Mouse (Mus musculus): ENCODE results near the gene Lpp. TPM values are rescaled to one million over a fixed set of nuclear protein-coding genes. Genes with fewer than 3 reads are reported as not detected.

Lpp gene
- polyA plus RNA-seq, 1 experiment: 0.09 TPM

GRCm38 (mm10) chr16:24607896-24608457 is 214.7 kb downstream of the Lpp start:
- TF ChIP-seq FLI1 (IDR thresholded peaks at IDR 0.05; ENCODE audit: low read length) (no peak), GATA1 (IDR thresholded peaks at IDR 0.05; ENCODE audit: borderline replicate concordance, low read length) (no peak)
- peaks cover 3% of the 10 kb centered on the region for H3K27me3 ChIP-seq (replicated peaks)
- no peak overlapping the region for H3K4me3 ChIP-seq (replicated peaks)
- H3K9me3 ChIP-seq: no peaks in the 10 kb centered on the region
- peaks cover 6% of the 10 kb centered on the region; the same call in 1 of the 2 replicates for H3K4me1 ChIP-seq
- H3K36me3 ChIP-seq (replicated peaks; ENCODE audit: low read length): no peaks in the 10 kb centered on the region

GRCm38 (mm10) chr16:24619458-24619857 is 226.2 kb downstream of the Lpp start:
- no peak overlapping the region for H3K4me3 ChIP-seq (replicated peaks)
- H3K9me3 ChIP-seq: no peaks in the 10 kb centered on the region
- TF ChIP-seq GATA1 (IDR thresholded peaks at IDR 0.05; ENCODE audit: borderline replicate concordance, low read length) (no peak), FLI1 (IDR thresholded peaks at IDR 0.05; ENCODE audit: low read length) (no peak)
- H3K27me3 ChIP-seq (replicated peaks): no peaks in the 10 kb centered on the region
- H3K36me3 ChIP-seq (replicated peaks; ENCODE audit: low read length): no peaks in the 10 kb centered on the region
- H3K4me1 ChIP-seq: no peaks in the 10 kb centered on the region

GRCm38 (mm10) chr16:24620021-24620420 is 226.7 kb downstream of the Lpp start:
- Histone ChIP-seq H3K4me3 (replicated peaks) (no peak overlapping the region), H3K9me3 (no peaks in the 10 kb centered on the region), H3K27me3 (replicated peaks) (no peaks in the 10 kb centered on the region), H3K4me1 (no peaks in the 10 kb centered on the region), H3K36me3 (replicated peaks; ENCODE audit: low read length) (no peaks in the 10 kb centered on the region)
- TF ChIP-seq GATA1 (IDR thresholded peaks at IDR 0.05; ENCODE audit: borderline replicate concordance, low read length) (no peak), FLI1 (IDR thresholded peaks at IDR 0.05; ENCODE audit: low read length) (no peak)

- H3K9me3 ChIP-seq: no peaks in the 10 kb centered on the region
- H3K4me3 ChIP-seq (replicated peaks): no peak overlapping the region
- no peaks in the 10 kb centered on the region for H3K36me3 ChIP-seq (replicated peaks; ENCODE audit: low read length)
- H3K4me1 ChIP-seq: no peaks in the 10 kb centered on the region
- no peak for TF ChIP-seq FLI1 (IDR thresholded peaks at IDR 0.05; ENCODE audit: low read length)
- TF ChIP-seq GATA1 (IDR thresholded peaks at IDR 0.05; ENCODE audit: borderline replicate concordance, low read length): no peak
- H3K27me3 ChIP-seq (replicated peaks): no peaks in the 10 kb centered on the region
Measured at GRCm38 (mm10) chr16:24622226-24623194, 229.2 kb downstream of the Lpp start.

- Histone ChIP-seq H3K4me3 (replicated peaks) (no peak overlapping the region), H3K9me3 (no peaks in the 10 kb centered on the region), H3K36me3 (replicated peaks; ENCODE audit: low read length) (no peaks in the 10 kb centered on the region)
Measured at GRCm38 (mm10) chr16:24624335-24624734, 231.0 kb downstream of the Lpp start.

GRCm38 (mm10) chr16:24625576-24625975 is 232.3 kb downstream of the Lpp start:
- Histone ChIP-seq H3K9me3 (no peaks in the 10 kb centered on the region), H3K27me3 (replicated peaks) (peaks cover 4% of the 10 kb centered on the region), H3K4me1 (peaks cover 7% of the 10 kb centered on the region), H3K36me3 (replicated peaks; ENCODE audit: low read length) (no peaks in the 10 kb centered on the region), H3K4me3 (replicated peaks) (no peak overlapping the region)
- TF ChIP-seq GATA1 (IDR thresholded peaks at IDR 0.05; ENCODE audit: borderline replicate concordance, low read length): no peak
- TF ChIP-seq FLI1 (IDR thresholded peaks at IDR 0.05; ENCODE audit: low read length): no peak

More at GRCm38 (mm10) chr16:24624335-24624734, 231.0 kb downstream of the Lpp start:
- no peaks in the 10 kb centered on the region for H3K27me3 ChIP-seq (replicated peaks)
- H3K4me1 ChIP-seq: peaks cover 2% of the 10 kb centered on the region
- TF ChIP-seq GATA1 (IDR thresholded peaks at IDR 0.05; ENCODE audit: borderline replicate concordance, low read length) (no peak), FLI1 (IDR thresholded peaks at IDR 0.05; ENCODE audit: low read length) (no peak)

GRCm38 (mm10) chr16:24628779-24629178 is 235.5 kb downstream of the Lpp start:
- no peak overlapping the region for H3K4me3 ChIP-seq (replicated peaks)
- H3K36me3 ChIP-seq (replicated peaks; ENCODE audit: low read length): no peaks in the 10 kb centered on the region
- H3K4me1 ChIP-seq: peaks cover 7% of the 10 kb centered on the region
- H3K27me3 ChIP-seq (replicated peaks): peaks cover 5% of the 10 kb centered on the region
- TF ChIP-seq GATA1 (IDR thresholded peaks at IDR 0.05; ENCODE audit: borderline replicate concordance, low read length) (no peak), FLI1 (IDR thresholded peaks at IDR 0.05; ENCODE audit: low read length) (no peak)
- H3K9me3 ChIP-seq: no peaks in the 10 kb centered on the region

- Histone ChIP-seq H3K9me3 (no peaks in the 10 kb centered on the region), H3K4me1 (peaks cover 7% of the 10 kb centered on the region), H3K4me3 (replicated peaks) (peak overlapping the region; percentile 73), H3K36me3 (replicated peaks; ENCODE audit: low read length) (no peaks in the 10 kb centered on the region), H3K27me3 (replicated peaks) (peaks cover 5% of the 10 kb centered on the region)
- TF ChIP-seq GATA1 (IDR thresholded peaks at IDR 0.05; ENCODE audit: borderline replicate concordance, low read length): no peak
- TF ChIP-seq FLI1 (IDR thresholded peaks at IDR 0.05; ENCODE audit: low read length): no peak
Measured at GRCm38 (mm10) chr16:24629218-24630172, 236.2 kb downstream of the Lpp start.

GRCm38 (mm10) chr16:24635381-24635919 is 242.1 kb downstream of the Lpp start:
- Histone ChIP-seq H3K4me1 (no peaks in the 10 kb centered on the region; the same call in 1 of the 2 replicates), H3K4me3 (replicated peaks) (no peak overlapping the region), H3K9me3 (no peaks in the 10 kb centered on the region), H3K36me3 (replicated peaks; ENCODE audit: low read length) (no peaks in the 10 kb centered on the region), H3K27me3 (replicated peaks) (peaks cover 2% of the 10 kb centered on the region)
- no peak for TF ChIP-seq GATA1 (IDR thresholded peaks at IDR 0.05; ENCODE audit: borderline replicate concordance, low read length)
- TF ChIP-seq FLI1 (IDR thresholded peaks at IDR 0.05; ENCODE audit: low read length): no peak

All from megakaryocyte, embryonic 14.5 days (primary cell).